Mouse (Mus musculus): Measurements from ENCODE around the gene Lingo2. TPM values are rescaled to one million over a fixed set of nuclear protein-coding genes. Genes with fewer than 3 reads are reported as not detected.
"Not testable (repeated sequence)": the region's sequence is repeated elsewhere in the genome, so short reads cannot be mapped to it uniquely, and the experiment has no call there.

Lingo2 gene
- polyA plus RNA-seq, 2 experiments from 2014 or later: not detected

GRCm38 (mm10) chr4:36078910-36079525 lies 872.5 kb downstream of the Lingo2 start:
- no peak for ATAC-seq

DNA sequence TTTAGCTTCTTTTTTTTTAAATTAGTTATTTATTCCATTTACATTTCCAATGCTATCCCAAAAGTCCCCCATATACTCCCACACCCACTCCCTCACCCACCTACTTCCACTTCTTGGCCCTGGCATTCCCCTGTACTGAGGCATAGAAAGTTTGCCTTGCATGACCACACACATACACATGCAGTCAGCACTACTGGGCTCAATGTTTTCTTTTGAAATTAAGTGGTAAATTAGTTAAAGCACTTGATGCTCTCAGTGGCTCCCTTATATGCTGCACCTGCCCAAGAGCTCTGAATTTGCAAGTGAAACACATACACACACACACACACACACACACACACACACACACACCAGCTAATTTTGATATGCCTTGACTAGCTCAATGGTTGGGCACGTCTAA lies 886.8 kb downstream of the Lingo2 start:
- not testable (repeated sequence) for ATAC-seq

GRCm38 (mm10) chr4:36052791-36053376 lies 898.7 kb downstream of the Lingo2 start:
- no peak for ATAC-seq

GRCm38 (mm10) chr4:36040361-36040760 lies 911.2 kb downstream of the Lingo2 start:
- no peak for ATAC-seq

- no peak for ATAC-seq
Measured at GRCm38 (mm10) chr4:36038742-36039141, 912.8 kb downstream of the Lingo2 start.

GRCm38 (mm10) chr4:36032039-36032438 lies 919.5 kb downstream of the Lingo2 start:
- no peak for ATAC-seq

DNA sequence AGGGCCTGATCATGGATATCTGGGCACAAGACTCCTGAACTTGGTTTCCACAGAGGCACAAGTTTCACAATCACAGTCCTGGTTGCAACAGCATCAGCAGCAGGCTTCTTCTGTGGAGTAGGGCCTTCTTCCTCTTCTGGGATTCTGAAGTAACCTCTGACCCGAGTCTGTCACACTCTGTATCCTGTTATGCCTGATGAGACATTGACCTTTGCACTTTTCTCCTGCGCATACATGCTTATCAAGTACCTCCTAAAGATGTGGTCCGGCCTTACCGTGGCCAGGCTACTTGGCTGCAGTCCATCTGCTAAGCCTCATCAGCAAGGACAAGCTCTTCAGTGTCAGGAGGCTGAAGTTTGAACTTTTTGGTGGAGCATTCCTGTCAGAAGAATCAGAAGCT lies 937.4 kb downstream of the Lingo2 start:
- ATAC-seq: no peak

GRCm38 (mm10) chr4:35992005-35992763 lies 959.4 kb downstream of the Lingo2 start:
- no peak for ATAC-seq

DNA sequence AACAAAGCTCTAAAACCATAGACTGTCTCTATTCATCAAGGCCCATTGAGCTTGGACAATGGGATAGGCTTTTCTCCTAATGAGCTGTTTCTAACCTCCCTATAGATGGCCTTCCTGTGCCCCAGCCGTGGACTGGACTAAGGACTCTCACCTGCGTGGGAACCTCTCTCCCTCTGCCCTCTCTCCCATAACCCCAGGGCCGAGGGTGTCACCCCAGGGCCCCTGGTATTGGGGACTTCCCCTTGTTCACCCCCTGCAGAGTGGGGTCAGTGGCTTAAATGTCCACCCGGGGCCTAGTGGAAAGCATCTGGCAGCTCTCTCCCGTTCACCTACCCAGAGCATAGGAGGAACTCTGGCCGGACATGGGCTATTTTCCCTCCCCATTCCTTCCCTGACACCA lies 965.5 kb downstream of the Lingo2 start:
- no peak for ATAC-seq

GRCm38 (mm10) chr4:35963532-35963931 lies 988.0 kb downstream of the Lingo2 start:
- no peak for ATAC-seq

GRCm38 (mm10) chr4:35951894-35952293 lies 999.7 kb downstream of the Lingo2 start:
- ATAC-seq: no peak

DNA sequence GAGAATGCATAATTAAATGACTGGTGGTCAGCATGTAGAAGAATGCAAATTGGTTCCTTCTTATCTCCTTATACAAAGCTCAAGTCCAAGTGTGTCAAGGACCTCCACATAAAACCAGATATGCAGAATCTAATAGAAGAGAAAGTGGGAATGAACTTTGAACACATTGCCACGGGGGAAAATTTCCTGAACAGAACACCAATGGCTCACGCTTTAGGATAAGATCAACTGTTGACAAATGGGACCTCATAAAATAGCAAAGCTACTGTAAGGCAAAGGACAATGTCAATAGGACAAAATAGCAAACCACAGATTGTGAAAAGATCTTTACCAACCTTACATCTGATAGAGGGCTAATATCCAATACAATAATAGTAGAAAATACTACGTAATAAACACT lies 1000.3 kb downstream of the Lingo2 start:
- ATAC-seq: no peak

DNA sequence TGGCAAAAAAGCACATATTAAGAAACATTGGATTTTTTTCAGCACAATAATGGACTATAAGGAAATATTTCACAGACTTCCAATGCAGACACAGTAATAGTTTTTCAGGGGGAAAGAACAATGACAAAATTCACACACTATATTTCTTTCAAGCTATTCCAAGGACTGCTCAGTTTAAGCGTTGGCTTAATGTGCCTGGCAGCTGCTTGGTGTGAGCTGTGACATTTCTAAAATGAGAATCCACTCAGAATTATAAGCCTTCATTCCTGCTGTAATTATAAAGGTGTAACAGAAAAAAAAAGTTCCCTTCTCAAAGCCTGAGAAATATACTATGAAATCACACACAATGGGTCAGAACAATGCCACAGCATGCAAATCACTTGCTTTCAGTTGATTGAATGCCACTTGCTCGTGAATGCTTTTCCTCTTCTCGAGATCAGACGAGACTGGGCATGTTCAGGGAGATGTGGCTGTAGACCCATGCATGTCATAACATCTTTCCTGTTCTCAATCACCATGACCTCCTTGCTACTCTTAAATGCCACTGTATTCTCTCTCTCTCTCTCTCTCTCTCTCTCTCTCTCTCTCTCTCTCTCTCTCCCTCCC lies 1017.4 kb downstream of the Lingo2 start:
- ATAC-seq: no peak

- no peak for ATAC-seq
Measured at GRCm38 (mm10) chr4:35927722-35928121, 1023.8 kb downstream of the Lingo2 start.

GRCm38 (mm10) chr4:35917453-35917852 lies 1034.1 kb downstream of the Lingo2 start:
- no peak for ATAC-seq

GRCm38 (mm10) chr4:35897769-35898564 lies 1053.6 kb downstream of the Lingo2 start:
- no peak for ATAC-seq

DNA sequence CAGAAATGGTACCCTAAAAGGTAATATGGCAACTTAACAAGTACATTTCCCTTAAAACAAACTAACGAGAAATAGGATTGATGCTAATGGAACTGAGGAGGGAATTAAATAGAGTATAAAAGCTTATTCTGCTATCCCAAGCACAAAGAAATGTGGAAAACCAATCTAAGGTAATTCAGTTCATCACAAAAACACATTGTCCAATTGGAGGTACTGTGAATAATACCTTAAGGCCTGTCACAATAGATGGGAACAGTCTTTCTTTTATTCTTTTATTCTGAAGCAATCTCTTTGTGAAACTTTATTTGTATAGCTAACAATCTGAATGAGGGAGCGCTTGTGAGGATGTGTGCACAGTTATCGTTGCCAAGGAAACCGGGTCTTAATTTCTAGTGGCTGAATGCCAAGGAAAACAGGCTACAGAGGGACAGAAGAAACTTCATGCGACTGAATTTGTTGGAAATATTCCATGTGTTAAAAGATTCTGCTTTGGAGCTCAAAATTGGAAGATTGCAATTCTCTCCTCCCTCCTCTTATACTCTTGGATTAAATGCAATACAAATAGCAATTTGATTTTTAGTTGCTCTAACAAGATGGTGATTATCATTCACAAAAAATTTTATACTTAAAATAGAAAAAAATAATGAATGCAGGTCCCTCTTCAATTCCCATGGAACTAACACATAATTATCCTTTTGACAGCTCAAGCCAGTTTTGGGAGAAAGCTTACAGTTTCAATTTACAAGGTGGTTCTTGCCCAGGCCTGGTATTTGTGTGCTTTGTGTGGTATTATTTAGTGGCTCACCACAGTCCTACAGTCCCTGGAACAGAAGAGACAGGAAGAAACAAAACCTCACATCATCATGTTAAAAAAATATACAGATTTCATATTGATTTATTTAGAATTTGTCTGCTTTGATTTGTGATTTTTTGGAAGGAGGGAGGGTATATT lies 1065.7 kb downstream of the Lingo2 start:
- ATAC-seq: no peak

- ATAC-seq: no peak
Measured at GRCm38 (mm10) chr4:35884946-35885460, 1066.5 kb downstream of the Lingo2 start.

DNA sequence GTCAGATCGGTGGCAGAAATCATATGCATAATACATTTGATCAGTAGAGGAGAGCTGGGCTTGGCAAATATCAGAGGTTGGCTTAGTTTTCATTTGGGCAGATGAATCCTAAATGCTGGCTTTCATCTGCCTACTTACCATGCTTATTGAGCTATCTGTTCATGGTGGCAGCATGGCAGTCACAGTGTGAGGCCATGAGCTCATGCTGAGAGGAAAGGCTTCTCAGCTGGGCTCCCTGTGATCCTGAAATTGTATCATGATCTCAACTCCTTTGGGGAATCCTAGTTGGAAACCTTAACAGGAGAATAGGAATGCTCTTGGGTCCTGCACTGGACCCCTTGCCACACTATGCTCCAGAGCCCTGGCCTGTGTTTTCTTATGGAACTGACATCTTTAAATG lies 1105.0 kb downstream of the Lingo2 start:
- no peak for ATAC-seq

DNA sequence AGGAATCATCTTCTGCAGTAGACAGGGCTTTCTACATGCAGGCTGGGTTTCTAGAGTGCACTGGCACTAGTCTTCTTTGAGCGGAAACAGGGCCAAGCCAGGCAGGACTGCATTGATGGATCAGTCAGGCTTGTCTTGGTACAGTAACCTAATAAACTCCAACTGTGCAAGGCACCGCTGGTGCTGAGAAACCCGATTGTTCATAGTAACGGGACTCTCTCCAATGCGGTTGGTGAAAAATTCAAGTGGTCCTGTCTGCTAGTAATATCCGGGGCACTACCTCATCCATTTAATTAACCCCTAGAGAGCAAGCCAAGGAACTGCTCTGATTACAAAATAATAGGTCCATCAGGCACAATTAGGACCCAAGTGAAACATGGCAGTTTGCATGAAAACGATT lies 1106.4 kb downstream of the Lingo2 start:
- no peak for ATAC-seq

DNA sequence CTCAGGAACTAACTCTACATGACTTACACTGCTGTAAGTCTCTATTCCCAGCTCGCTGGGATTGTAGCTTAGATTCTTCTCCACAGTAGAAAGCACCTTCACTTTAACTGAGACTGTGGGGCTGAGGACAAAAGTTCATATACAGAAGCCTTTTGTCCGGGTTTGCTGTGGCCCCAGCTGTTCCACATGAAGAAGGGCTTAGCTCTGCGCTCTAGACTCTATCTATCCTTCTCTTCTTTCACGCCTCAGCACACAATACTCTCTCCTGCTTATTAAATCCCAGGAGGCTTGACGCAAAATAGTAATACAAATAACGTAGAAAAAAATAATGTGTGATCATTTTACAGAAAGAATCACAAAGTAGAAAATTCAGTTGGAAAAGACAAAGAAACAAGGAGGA lies 1107.0 kb downstream of the Lingo2 start:
- ATAC-seq: no peak

Measured in activated CD4-positive, CD25-positive, alpha-beta regulatory T cell, adult 4 months (primary cell).